Mouse (Mus musculus) forebrain, embryonic 16.5 days (tissue): ENCODE measurements at regions not wholly inside any gene's neighbourhood (a gene's known extent, or its start where the extent isn't known, plus 50 kb on each side); places are given as distances from the start of the nearest gene placed in this dataset.

Experiments
- ATAC-seq: fragments of 200-750 bp; cut with Nextera tagmentation; 2 replicates; pipeline ENCODE4 v1.8.0; 2017; ENCODE audit warnings: mild to moderate bottlenecking, moderate library complexity
- H3K27ac ChIP-seq: fragments of 300-500 bp; sonication (generic); 2 replicates; pipeline ENCODE4 v1.5.1; 2014; ENCODE audit warnings: low read length, control low read depth
- H3K27me3 ChIP-seq: fragments of 300-500 bp; sonication (generic); replicated peaks from 2 replicates; pipeline ENCODE4 v1.6.1; 2014; ENCODE audit warnings: low read length; ENCODE audit not compliant: control insufficient read depth, insufficient read depth
- H3K36me3 ChIP-seq: fragments of 300-500 bp; sonication (generic); 2 replicates; pipeline ENCODE4 v1.6.1; 2014; ENCODE audit not compliant: control insufficient read depth, insufficient read depth
- H3K4me1 ChIP-seq: fragments of 300-500 bp; sonication (generic); replicated peaks from 2 replicates; pipeline ENCODE4 v1.6.1; 2014; ENCODE audit warnings: low read length; ENCODE audit not compliant: control insufficient read depth, insufficient read depth
- H3K4me2 ChIP-seq: fragments of 300-500 bp; sonication (generic); 2 replicates; pipeline ENCODE4 v1.6.1; 2014; ENCODE audit warnings: mild to moderate bottlenecking, low read length, control low read depth
- H3K4me3 ChIP-seq: fragments of 300-500 bp; sonication (generic); replicated peaks from 2 replicates; pipeline ENCODE4 v1.5.1; 2014; ENCODE audit warnings: mild to moderate bottlenecking, low read length, control low read depth
- H3K9ac ChIP-seq: fragments of 300-500 bp; sonication (generic); replicated peaks from 2 replicates; pipeline ENCODE4 v1.6.1; 2014; ENCODE audit warnings: low read depth, low read length, control low read depth
- H3K9me3 ChIP-seq: fragments of 300-500 bp; sonication (generic); 2 replicates; pipeline ENCODE4 v1.6.1; 2016; ENCODE audit warnings: low read length; ENCODE audit not compliant: control insufficient read depth
- WGBS: fragments of 180-500 bp; shearing (Covaris S2); extraction: QIAGEN DNeasy Blood & Tissue Kit; methylation state at CpG from one replicate; pipeline ENCODE4 v1.1.7; 2014; 5-methylcytosine and 5-hydroxymethylcytosine counted together

DNA sequence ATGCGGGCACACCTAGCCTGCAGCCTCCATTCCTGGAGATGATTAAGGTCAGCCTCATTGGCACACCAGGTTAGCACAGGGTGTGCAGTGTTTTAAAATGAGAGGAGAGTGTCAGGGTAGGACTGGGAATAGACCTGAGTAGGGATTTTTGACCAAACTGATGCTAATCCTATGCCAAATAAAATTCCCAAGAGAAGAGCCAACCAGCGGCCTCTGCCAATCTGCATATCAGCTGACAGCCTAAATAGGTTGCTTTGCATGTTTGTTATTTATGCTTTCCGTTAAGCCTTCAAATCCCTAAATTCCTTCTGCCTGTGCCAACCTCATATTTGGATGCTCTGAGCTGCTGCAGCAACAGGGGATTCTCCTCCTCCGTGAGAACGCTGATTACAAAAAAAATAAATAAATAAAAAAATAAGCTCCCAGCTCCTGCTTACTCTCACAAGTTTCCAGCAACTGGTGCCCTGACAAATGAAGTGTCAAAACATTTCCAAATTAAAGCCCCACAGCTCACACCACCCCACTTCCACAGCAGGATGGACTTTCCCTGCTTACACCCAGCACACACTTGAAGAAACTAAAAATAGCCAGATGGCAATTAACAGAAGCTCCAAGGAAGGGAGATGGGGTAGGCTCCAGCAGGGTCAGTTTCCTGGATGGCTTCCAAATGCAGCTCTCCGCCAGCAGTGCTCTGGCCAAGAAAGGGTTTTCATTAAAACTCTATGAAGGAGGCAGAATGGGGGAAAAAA is 151.9 kb upstream of the Pum3 start:
- 0 out of 2 replicates have a peak overlapping the region, but pooled peaks have one; percentile 6 for H3K27ac ChIP-seq
- no peak overlapping the region for H3K4me3 ChIP-seq
- no peak overlapping the region for H3K9ac ChIP-seq
- peak overlapping the region; percentile 22 for H3K4me2 ChIP-seq
- H3K4me1 ChIP-seq, result peaks cover 18% of the 10 kb centered on the region
- no peaks in the 10 kb centered on the region for H3K36me3 ChIP-seq
- H3K27me3 ChIP-seq, result no peaks in the 10 kb centered on the region
- WGBS, result 8% methylated on average over 6 of the region's 6 CpGs
- peak; percentile 94 for ATAC-seq
- no peaks in the 10 kb centered on the region for H3K9me3 ChIP-seq

DNA sequence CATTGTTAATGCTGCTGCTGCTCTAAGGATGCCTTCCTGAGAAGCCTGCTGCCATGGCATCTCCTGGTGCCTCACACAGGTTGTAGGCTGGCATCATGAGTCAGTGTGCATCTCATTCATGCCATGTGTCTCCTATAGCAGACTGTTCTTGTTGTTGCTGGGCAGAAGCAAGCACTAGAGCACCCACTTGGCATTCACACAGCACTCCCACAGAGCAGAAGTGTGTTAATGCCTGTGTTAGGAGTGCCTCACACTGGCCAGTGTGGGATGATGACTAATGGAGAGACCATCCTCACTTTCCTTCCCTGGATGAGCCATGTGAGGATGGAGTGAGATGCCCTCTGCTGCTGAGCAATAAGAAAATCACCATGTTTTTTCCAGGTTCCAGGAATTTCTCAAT is 146.9 kb upstream of the Pum3 start:
- Histone ChIP-seq H3K36me3 (no peaks in the 10 kb centered on the region), H3K27ac (no peak overlapping the region), H3K4me3 (no peak overlapping the region), H3K9me3 (no peaks in the 10 kb centered on the region), H3K9ac (no peak overlapping the region), H3K4me2 (no peak overlapping the region), H3K4me1 (peaks cover 9% of the 10 kb centered on the region), H3K27me3 (no peaks in the 10 kb centered on the region)
- ATAC-seq, result no peak

DNA sequence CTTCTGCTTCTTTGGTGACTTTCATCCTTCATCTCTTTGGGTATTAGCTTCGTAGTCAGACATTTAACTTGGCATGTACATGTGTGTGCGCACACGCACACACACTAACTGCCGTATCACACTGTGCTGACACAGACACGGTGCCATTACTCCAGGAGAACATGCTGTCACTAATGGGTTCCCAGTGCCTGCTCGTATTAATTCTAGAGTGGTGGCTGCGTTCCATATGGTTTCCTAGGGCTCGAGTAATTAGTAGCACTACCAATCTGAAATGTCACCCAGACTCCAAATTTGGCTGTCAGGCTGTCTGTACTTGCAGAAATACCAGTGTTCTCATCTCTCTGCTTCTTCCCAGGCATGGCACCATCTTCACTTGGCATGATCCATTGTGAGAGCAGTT is 137.3 kb upstream of the Pum3 start:
- Histone ChIP-seq H3K9ac (no peak overlapping the region), H3K4me1 (no peaks in the 10 kb centered on the region), H3K27me3 (no peaks in the 10 kb centered on the region), H3K9me3 (no peaks in the 10 kb centered on the region), H3K27ac (no peak overlapping the region), H3K36me3 (no peaks in the 10 kb centered on the region), H3K4me2 (no peak overlapping the region), H3K4me3 (no peak overlapping the region)
- ATAC-seq, result peak; percentile 52; the same call in 1 of the 2 replicates
- WGBS, result 68% methylated on average over 8 of the region's 8 CpGs

DNA sequence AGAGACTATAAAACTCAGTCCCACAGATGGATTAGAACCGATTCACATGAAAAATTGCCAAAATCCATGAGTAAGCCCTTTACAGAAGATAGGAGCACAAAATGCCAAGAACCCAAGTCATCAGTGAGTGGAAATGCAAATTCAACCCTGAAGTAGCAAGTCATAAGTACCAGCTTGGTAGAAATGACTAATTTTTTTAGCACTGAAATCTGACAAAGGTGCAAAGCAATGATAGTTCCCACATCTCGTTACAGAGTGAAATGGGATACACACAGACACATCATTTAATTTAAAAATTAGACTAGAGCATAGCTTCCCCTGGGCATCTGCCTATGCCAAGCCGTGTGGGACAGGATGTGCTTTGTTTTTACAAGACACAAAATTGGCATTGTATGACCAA is 136.4 kb upstream of the Pum3 start:
- Histone ChIP-seq H3K27me3 (no peaks in the 10 kb centered on the region), H3K9ac (no peak overlapping the region), H3K9me3 (no peaks in the 10 kb centered on the region), H3K4me2 (no peak overlapping the region), H3K4me1 (no peaks in the 10 kb centered on the region), H3K27ac (no peak overlapping the region), H3K4me3 (no peak overlapping the region), H3K36me3 (no peaks in the 10 kb centered on the region)
- ATAC-seq, result no peak
- WGBS, result 78% methylated on average over 3 of the region's 3 CpGs

DNA sequence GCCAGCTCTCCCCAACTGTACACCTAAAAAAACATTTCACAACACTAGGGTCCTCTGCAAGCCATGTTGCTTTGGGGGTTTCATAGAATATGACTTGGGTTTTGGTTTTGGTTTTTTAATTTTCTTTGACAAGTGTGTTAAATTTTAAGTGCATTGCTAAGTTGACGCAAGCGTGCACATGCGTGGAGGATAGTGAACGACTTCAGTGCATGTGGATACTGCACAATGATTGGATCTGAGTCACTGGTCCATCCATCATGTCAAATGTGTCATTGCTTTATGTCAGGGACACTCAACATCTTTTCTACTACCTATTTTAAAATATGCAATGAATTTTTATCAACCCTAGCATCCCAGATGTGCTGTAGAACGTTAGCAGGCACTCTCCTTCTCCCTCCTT is 134.5 kb upstream of the Pum3 start:
- WGBS, result 75% methylated on average over 5 of the region's 5 CpGs
- Histone ChIP-seq H3K9me3 (no peaks in the 10 kb centered on the region), H3K9ac (no peak overlapping the region), H3K27ac (no peak overlapping the region), H3K36me3 (no peaks in the 10 kb centered on the region), H3K4me1 (no peaks in the 10 kb centered on the region), H3K4me2 (no peak overlapping the region), H3K27me3 (no peaks in the 10 kb centered on the region), H3K4me3 (no peak overlapping the region)
- ATAC-seq, result no peak

- WGBS, result 49% methylated on average over 9 of the region's 9 CpGs
- H3K36me3 ChIP-seq, result no peaks in the 10 kb centered on the region
- no peak for ATAC-seq
- no peaks in the 10 kb centered on the region for H3K4me1 ChIP-seq
- no peaks in the 10 kb centered on the region for H3K27me3 ChIP-seq
- H3K4me3 ChIP-seq, result no peak overlapping the region
- H3K4me2 ChIP-seq, result no peak overlapping the region
- H3K27ac ChIP-seq, result no peak overlapping the region
- H3K9me3 ChIP-seq, result no peaks in the 10 kb centered on the region
- H3K9ac ChIP-seq, result no peak overlapping the region
These were observed 134.0 kb upstream of the Pum3 start for GRCm38 (mm10) chr19:27563592-27563991.

DNA sequence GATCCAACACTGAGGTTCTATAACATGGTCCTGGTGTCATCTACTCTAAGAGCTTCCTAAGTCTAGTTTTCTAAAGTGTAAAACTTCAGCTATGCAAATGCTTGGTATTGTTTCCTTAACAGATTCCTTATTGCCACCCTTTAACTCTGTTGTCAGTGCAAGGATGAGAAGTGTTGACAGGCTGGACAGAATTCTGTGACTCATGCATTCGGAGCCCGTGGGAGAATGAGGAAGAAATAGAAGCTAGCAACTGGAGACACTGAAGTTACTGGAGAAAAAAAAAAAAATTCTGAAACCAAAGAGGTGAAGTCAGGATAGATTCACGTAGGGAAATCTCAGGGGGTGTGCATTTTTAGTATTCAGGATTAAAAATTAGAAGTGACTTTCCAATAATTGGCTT is 128.6 kb upstream of the Pum3 start:
- ATAC-seq, result no peak
- 73% methylated on average over 3 of the region's 3 CpGs for WGBS
- H3K27ac ChIP-seq, result no peak overlapping the region

GRCm38 (mm10) chr19:27556697-27557096 is 127.1 kb upstream of the Pum3 start:
- Histone ChIP-seq H3K9me3 (no peaks in the 10 kb centered on the region), H3K9ac (no peak overlapping the region), H3K4me1 (no peaks in the 10 kb centered on the region), H3K4me3 (no peak overlapping the region), H3K4me2 (no peak overlapping the region), H3K27ac (no peak overlapping the region), H3K36me3 (no peaks in the 10 kb centered on the region), H3K27me3 (no peaks in the 10 kb centered on the region)
- WGBS, result 94% methylated on average over 4 of the region's 4 CpGs
- no peak for ATAC-seq

More for the DNA sequence above, 128.6 kb upstream of the Pum3 start:
- no peak overlapping the region for H3K4me3 ChIP-seq
- no peak overlapping the region for H3K9ac ChIP-seq
- no peaks in the 10 kb centered on the region for H3K36me3 ChIP-seq
- H3K4me2 ChIP-seq, result no peak overlapping the region
- H3K4me1 ChIP-seq, result no peaks in the 10 kb centered on the region
- no peaks in the 10 kb centered on the region for H3K9me3 ChIP-seq
- no peaks in the 10 kb centered on the region for H3K27me3 ChIP-seq

DNA sequence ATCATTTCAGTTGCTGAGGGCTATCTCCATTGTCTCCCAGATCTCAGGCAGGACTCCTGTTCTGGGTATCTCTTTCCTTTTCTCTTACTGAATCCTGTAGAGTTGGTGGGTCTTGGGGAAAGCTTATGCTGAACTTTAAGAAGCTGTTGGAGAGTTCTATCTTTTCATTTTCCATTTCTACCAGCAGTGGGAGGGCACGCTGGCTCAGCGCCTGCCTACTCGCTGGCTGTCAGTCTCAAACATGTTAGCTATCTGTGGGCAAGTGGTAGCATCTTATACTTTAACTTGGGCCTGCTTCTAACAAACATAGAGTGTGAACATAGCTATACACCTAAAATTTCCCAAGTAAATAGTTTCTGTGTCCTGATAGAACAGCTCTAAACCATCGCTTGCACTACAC is 125.2 kb upstream of the Pum3 start:
- WGBS, result 91% methylated on average over 4 of the region's 4 CpGs
- no peak for ATAC-seq
- Histone ChIP-seq H3K9ac (no peak overlapping the region), H3K4me1 (no peaks in the 10 kb centered on the region), H3K27me3 (no peaks in the 10 kb centered on the region), H3K9me3 (no peaks in the 10 kb centered on the region), H3K4me2 (no peak overlapping the region), H3K36me3 (no peaks in the 10 kb centered on the region), H3K27ac (no peak overlapping the region), H3K4me3 (no peak overlapping the region)

GRCm38 (mm10) chr19:27553266-27553665 is 123.6 kb upstream of the Pum3 start:
- H3K4me3 ChIP-seq, result no peak overlapping the region
- H3K27ac ChIP-seq, result no peak overlapping the region
- H3K4me2 ChIP-seq, result no peak overlapping the region
- H3K36me3 ChIP-seq, result no peaks in the 10 kb centered on the region
- no peak overlapping the region for H3K9ac ChIP-seq
- H3K27me3 ChIP-seq, result no peaks in the 10 kb centered on the region
- H3K9me3 ChIP-seq, result no peaks in the 10 kb centered on the region
- 72% methylated on average over 11 of the region's 11 CpGs for WGBS
- no peak for ATAC-seq
- no peaks in the 10 kb centered on the region for H3K4me1 ChIP-seq
